Mouse (Mus musculus) c-Kit-positive CD71-positive TER-119-negative erythroid progenitor cells, embryonic 14.5 days (primary cell): ENCODE measurements around the gene Gpc4.

ENCODE experiments used
- DNase-seq: peaks from one replicate; pipeline ENCODE4 v3.0.0-alpha.2; 2013; ENCODE audit warnings: low read depth

Gpc4 gene

DNA sequence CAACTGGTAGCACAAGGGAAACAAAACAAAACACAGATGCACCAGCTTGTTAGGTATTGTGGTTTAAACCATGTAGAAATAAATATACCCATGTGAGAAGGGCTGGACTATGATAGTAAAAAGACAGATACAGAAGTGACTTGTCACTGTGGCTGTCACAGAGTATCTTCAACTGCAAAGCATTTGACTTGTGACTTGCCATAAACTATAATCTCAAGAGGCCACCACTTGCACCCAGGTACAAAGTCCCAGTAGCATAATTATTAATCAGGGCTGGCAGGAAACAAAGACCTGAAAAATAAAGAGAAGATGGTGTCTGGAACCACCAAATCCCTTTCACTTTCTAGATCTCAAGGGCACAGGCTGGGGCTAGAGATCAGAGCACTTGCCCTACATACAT is 19.5 kb downstream of the Gpc4 start:
- DNase-seq, result no peak

- no peak for DNase-seq
Measured at GRCm38 (mm10) chrX:52144491-52144890, 20.6 kb downstream of the Gpc4 start.

DNA sequence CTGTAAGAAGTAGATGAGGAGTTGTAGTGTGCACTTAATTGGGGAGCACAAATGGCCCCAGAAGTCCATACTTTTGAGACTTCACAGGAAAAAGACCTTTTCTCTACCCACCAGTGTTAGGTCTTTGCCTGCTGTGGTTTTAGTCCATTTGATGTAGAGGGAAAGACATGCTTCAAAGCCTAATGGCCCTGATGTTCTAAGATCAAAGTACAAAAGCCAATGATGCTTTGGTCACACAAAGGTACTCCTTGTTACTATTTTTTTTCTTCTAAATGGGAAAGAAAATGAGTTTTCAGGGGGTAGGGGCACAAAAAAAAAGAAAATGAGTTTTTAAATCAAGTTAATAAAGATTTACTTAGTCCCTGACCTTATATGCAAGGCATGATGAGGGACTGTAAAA is 24.7 kb downstream of the Gpc4 start:
- DNase-seq, result no peak

GRCm38 (mm10) chrX:52138461-52139075 is 26.5 kb downstream of the Gpc4 start:
- DNase-seq, result no peak

DNA sequence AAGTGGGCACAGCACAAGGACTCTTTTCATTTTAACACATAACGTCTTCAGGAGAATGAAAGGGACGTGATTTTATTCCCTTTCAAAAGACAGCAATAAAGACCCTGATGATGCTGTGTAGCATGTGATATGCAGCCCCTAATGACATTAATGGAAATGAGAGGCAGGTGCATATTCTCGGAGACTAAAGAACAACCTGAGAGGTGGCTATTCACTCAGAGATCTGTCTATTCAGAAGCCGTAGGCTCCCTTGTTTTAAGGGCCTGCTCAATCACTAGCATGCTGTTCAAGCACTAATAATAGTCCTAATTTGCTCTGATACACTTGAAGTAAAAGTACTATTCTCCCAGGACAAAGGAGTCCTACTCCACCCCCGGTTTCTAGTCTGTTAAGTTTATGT is 27.0 kb downstream of the Gpc4 start:
- DNase-seq, result no peak

DNA sequence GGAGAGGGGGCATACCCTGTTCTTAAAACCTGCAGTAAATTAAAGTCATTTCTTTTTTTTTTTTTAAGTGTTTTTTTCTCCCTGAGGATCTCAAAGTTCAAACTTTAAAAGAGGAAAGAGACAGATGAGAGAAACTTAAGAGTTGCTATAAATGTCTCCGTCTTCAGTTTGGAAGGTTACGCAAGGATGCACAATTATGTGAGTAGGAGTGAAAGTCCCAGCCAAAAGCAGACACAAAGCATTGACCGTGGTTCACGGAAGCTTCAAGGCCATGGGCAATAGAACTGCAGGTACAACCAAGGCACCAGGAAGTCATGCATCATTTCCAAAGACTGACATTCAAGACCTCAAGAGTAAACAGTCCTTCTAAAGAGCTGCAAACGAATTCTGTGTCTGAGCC is 28.5 kb downstream of the Gpc4 start:
- DNase-seq, result no peak

GRCm38 (mm10) chrX:52129604-52130003 is 35.4 kb downstream of the Gpc4 start:
- DNase-seq, result no peak

- DNase-seq, result no peak
Measured at GRCm38 (mm10) chrX:52128794-52129193, 36.3 kb downstream of the Gpc4 start.

DNA sequence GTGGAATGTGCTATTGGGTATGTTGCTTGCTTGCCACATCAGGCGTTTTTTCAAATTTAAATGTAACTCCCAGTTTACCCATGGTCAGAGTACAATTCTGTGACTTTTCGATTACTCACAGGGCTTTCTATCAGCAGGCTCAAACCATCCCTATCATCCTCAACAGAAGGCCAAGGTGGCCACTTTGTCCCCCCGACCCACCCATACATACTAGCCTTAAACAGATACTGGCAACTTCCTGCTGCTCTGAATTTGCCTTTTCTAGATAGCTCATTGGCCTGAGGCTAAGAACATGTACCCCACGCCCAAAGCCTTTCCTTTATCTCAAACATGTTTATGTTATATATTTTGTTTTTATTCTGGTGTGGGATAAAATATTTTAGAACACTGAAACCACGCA is 51.4 kb downstream of the Gpc4 start:
- peak; percentile 9 for DNase-seq

DNA sequence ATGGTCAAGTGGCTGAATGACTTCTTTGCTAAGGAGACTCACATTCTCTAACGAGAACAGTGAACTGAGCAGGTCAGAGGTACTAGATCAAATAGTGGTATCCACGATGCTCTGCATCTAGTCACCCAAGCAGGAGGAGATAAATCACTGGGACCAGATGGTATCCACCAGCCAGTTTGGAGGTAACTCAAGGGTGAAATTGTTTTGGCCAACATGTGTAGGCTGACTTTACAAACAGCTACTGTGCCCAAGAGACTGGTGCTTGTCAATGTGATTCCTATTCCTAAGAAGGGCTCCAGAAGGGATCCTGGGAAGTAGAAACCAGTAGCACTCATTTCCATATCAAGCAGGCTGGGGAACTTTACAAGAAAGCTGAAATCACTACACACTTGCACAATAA is 55.4 kb downstream of the Gpc4 start:
- no peak for DNase-seq

DNA sequence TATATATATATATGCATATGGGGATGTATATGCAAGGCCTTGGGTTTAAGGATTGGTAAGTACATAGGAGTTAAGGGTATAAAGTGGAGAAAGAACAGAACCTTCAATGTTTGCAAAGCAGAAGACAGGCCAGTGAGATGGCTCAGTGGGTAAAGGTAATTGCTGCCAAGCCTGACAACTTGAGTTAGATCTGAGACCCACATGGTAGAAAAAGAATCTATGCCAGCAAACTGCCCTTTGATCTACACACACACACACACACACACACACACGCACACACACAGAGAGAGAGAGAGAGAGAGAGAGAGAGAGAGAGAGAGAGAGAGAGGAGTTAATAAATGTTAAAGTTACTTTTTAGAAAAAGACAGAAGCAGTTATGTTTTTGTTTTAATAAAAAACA is 56.1 kb downstream of the Gpc4 start:
- no peak for DNase-seq

DNA sequence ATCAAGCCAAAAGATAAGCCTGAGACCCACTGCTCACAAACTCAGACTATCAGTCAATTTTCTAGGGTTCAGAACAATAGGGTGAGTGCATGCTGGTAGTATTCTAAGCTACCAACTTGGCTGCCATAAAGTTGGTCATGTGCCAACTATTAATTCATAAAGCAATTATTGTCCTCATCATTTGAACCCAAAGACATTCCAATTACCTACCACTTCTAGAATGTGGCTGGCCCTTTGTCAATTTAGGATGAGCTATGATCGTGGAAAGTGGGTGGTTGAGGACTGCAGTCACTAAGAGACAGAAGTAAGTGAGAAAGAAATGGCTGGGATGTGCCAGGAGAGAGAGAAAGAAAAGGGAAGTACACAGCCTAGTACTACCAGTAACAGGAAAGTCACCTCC is 61.3 kb downstream of the Gpc4 start:
- no peak for DNase-seq

- no peak for DNase-seq
Measured at GRCm38 (mm10) chrX:52101940-52102339, 63.1 kb downstream of the Gpc4 start.

DNA sequence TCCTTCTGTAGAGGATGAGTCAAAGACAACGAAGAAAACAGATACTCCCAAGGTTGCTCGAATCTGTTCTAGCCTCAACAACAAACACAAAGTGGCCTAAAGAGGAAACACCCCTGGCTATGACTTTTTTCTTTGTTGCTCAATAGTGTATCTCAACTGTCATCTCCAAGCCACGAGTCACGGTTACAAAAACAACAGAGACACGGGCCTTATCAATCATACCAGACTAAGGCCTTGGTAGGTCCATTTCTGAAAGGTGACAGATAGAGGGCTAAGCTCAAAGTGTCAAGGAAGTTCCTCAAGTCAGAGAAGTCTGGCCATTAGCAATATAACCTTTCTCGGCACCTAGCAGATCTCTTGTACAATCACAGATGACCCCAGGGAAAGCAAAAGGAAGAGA is 63.6 kb downstream of the Gpc4 start:
- DNase-seq, result peak; percentile 46

- peak; percentile 45 for DNase-seq
Measured at GRCm38 (mm10) chrX:52087726-52088348, 77.2 kb downstream of the Gpc4 start.

GRCm38 (mm10) chrX:52086885-52087573 is 78.0 kb downstream of the Gpc4 start:
- DNase-seq, result no peak

- no peak for DNase-seq
Measured at GRCm38 (mm10) chrX:52083557-52083956, 81.5 kb downstream of the Gpc4 start.

- no peak for DNase-seq
Measured at GRCm38 (mm10) chrX:52072410-52072809, 92.6 kb downstream of the Gpc4 start.

- DNase-seq, result no peak
Measured at GRCm38 (mm10) chrX:52053416-52053815, 111.6 kb downstream of the Gpc4 start.

- no peak for DNase-seq
Measured at GRCm38 (mm10) chrX:52052011-52052410, 113.0 kb downstream of the Gpc4 start.

- no peak for DNase-seq
Measured at GRCm38 (mm10) chrX:52050941-52051340, 114.1 kb downstream of the Gpc4 start.

DNA sequence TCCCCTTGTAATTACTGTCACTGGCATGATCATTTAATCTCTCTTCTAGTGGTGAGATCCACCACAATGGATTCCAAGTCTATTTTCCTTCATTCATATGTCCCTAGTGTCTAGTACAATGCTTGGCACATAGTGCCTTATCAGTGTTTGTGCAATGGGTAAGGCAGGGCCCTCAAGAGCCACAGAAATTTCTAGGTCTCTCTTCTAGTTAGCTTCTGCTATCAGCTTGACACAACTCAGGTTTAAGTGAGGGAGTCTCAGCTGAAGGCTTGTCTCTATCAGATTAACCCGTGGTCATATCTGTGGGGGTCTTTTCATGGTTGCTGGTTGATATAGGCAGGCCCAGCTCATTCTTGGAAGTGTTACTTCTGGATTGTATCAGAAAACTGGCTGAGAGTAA is 125.2 kb downstream of the Gpc4 start:
- DNase-seq, result no peak

DNA sequence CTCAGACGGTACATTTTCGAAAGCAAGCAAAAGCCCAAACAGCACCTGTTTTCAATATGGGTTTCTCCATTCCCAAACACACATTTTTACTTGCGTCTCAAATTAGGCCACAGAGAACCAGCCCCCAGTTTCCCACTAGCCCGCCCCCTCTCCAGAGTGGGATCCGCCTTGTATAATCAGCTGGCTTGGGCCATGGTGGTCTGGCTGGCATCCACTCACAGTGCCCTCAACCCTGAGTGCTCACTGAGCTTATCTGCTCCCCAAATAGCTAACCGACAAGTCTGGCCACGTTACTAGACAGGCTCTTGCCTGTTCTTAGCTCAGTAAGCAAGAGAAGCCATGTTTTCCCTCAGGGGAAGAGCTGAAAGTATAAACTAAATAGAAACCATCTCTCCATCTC is 134.9 kb downstream of the Gpc4 start:
- no peak for DNase-seq

GRCm38 (mm10) chrX:52017660-52018059 is 147.4 kb downstream of the Gpc4 start:
- DNase-seq, result no peak
